Mouse (Mus musculus): Measurements from ENCODE around the gene Nts.

GRCm38 (mm10) chr10:102490386-102490785 is at the start of gene Nts:
- TF ChIP-seq CTCF (IDR thresholded peaks at IDR 0.05; ENCODE audit: low read depth, low read length) (no peak), EP300 (IDR thresholded peaks at IDR 0.05; ENCODE audit: insufficient read depth, low read depth, low read length) (no peak), POLR2A (IDR thresholded peaks at IDR 0.05; ENCODE audit: insufficient read depth, low read length) (no peak)

Measured in ES-Bruce4 (cell line).